In genomic region chr6:108570351-108571041, GRCm38 (mm10) we compare ENCODE assay signal across 8 mouse cellular contexts.
A peak's percentile ranks its signal among the peaks of the same experiment; 100 is the strongest.
DNase-seq lines count a peak whose midpoint lies in the region; ATAC-seq and TF ChIP-seq lines count a peak whose summit lies in the region.

No protein-coding gene starts in this region.

- peaks cover 9% of the 10 kb centered on the region for H3K4me1 ChIP-seq in cortical plate, adult 2 months (ENCODE audit: control insufficient read depth, insufficient read depth, low read length)
- peaks cover 11% of the 10 kb centered on the region for H3K4me1 ChIP-seq in heart, adult 2 months (ENCODE audit: control insufficient read depth, insufficient read depth, low read length)
- peaks cover 22% of the 10 kb centered on the region for H3K4me1 ChIP-seq in lung, embryonic 16.5 days (replicated peaks; ENCODE audit: control insufficient read depth, insufficient read depth, low read length)
- H3K4me1 ChIP-seq in olfactory bulb, adult 2 months (ENCODE audit: control insufficient read depth, insufficient read depth, low read length) = peaks cover 13% of the 10 kb centered on the region

- H3K4me3 ChIP-seq in layer of hippocampus, adult 2 months = peak overlapping the region; percentile 50
- peak overlapping the region; percentile 16; the same call in 1 of the 2 replicates for H3K4me3 ChIP-seq in cortical plate, adult 2 months (ENCODE audit: insufficient read depth, low read length)
- peak overlapping the region; percentile 47 for H3K4me3 ChIP-seq in heart, adult 2 months
- H3K4me3 ChIP-seq in lung, embryonic 16.5 days (ENCODE audit: low read length) = peak overlapping the region; percentile 50
- H3K4me3 ChIP-seq in olfactory bulb, adult 2 months (ENCODE audit: insufficient read depth, low read depth, low read length) = peak overlapping the region; percentile 40

- H3K36me3 ChIP-seq in heart, adult 2 months (ENCODE audit: control insufficient read depth, insufficient read depth, low read length) = no peaks in the 10 kb centered on the region
- H3K36me3 ChIP-seq in lung, embryonic 16.5 days (ENCODE audit: control insufficient read depth, insufficient read depth, low read length) = no peaks in the 10 kb centered on the region

- no peaks in the 10 kb centered on the region for H3K79me2 ChIP-seq in heart, adult 2 months (replicated peaks; ENCODE audit: control insufficient read depth, insufficient read depth, low read length)

- TF ChIP-seq CTCF in layer of hippocampus, adult 2 months (conservative IDR thresholded peaks at IDR 0.05) = no peak
- no peak for TF ChIP-seq CTCF in cortical plate, adult 2 months (IDR thresholded peaks at IDR 0.05; ENCODE audit: extremely low read depth, insufficient read depth, low read length)
- TF ChIP-seq CTCF in heart, adult 2 months (IDR thresholded peaks at IDR 0.05) = no peak
- TF ChIP-seq CTCF in olfactory bulb, adult 2 months (IDR thresholded peaks at IDR 0.05; ENCODE audit: insufficient read depth, low read depth, low read length) = no peak

- H3K4me2 ChIP-seq in lung, embryonic 16.5 days (ENCODE audit: low read depth, low read length) = peak overlapping the region; percentile 69

- intact Hi-C loops in heart, adult 2 months (cut with DNase I) = loop anchor here (1.0 to 5.0 kb wide), 5 partner anchors 38 to 143 kb away; partner anchors contain the start of gene Bhlhe40

- ATAC-seq in lung, embryonic 16.5 days (ENCODE audit: low read depth) = peak; percentile 40

- peak overlapping the region; percentile 60 for H3K9ac ChIP-seq in heart, adult 2 months (ENCODE audit: low read depth, low read length)
- H3K9ac ChIP-seq in lung, embryonic 16.5 days (ENCODE audit: low read length) = peak overlapping the region; percentile 58

- WGBS in heart, adult 2 months = 34% methylated on average over 11 of the region's 11 CpGs
- 27% methylated on average over 11 of the region's 11 CpGs for WGBS in lung, embryonic 16.5 days
- WGBS in olfactory bulb, adult 2 months = 45% methylated on average over 11 of the region's 11 CpGs

- TF ChIP-seq POLR2A in cortical plate, adult 2 months (IDR thresholded peaks at IDR 0.05; ENCODE audit: extremely low read depth, insufficient read depth, low read length) = no peak
- peak; percentile 26; the same call in 1 of the 2 replicates for TF ChIP-seq POLR2A in heart, adult 2 months (IDR thresholded peaks at IDR 0.05; ENCODE audit: insufficient read depth, low read depth, low read length)
- no peak for TF ChIP-seq POLR2A in olfactory bulb, adult 2 months (IDR thresholded peaks at IDR 0.05; ENCODE audit: insufficient read depth, low read depth, low read length)

- DNase-seq in layer of hippocampus, adult 2 months (ENCODE audit: low spot score in 2 of 2) = no peak
- DNase-seq in layer of hippocampus, adult 9-11 months = no peak
- DNase-seq in heart, adult 2 months = peak; percentile 66 to 81
- peak; percentile 70 for DNase-seq in kidney, adult 18-20 months
- no peak for DNase-seq in layer of hippocampus, postnatal 14 days (ENCODE audit: low spot score in 2 of 2)

- H3K27ac ChIP-seq in layer of hippocampus, adult 2 months = peak overlapping the region; percentile 73
- H3K27ac ChIP-seq in cortical plate, adult 2 months (ENCODE audit: insufficient read depth, low read length) = peak overlapping the region; percentile 20; the same call in 1 of the 2 replicates
- peak overlapping the region; percentile 86 for H3K27ac ChIP-seq in heart, adult 2 months
- peak overlapping the region; percentile 88 for H3K27ac ChIP-seq in lung, embryonic 16.5 days (ENCODE audit: low read length)
- peak overlapping the region; percentile 32 for H3K27ac ChIP-seq in olfactory bulb, adult 2 months (ENCODE audit: insufficient read depth, low read depth, low read length)

- no peaks in the 10 kb centered on the region for H3K27me3 ChIP-seq in heart, adult 2 months (ENCODE audit: control insufficient read depth, insufficient read depth, low read length)
- H3K27me3 ChIP-seq in lung, embryonic 16.5 days (ENCODE audit: control insufficient read depth, insufficient read depth, low read depth, low read length) = no peaks in the 10 kb centered on the region

- H3K9me3 ChIP-seq in lung, embryonic 16.5 days (ENCODE audit: control insufficient read depth, low read length) = no peaks in the 10 kb centered on the region

- TF ChIP-seq EP300 in heart, adult 2 months (IDR thresholded peaks at IDR 0.05; ENCODE audit: insufficient read depth, low read depth, low read length) = peak; percentile 84; the same call in 1 of the 2 replicates

Comparison
In these comparisons a context has a peak if more than half of its experiments do, and no peak if none do; other contexts are left out.
1. DNase-seq: peak in heart, adult 2 months (2 of 2) and kidney, adult 18-20 months (single experiment); none in layer of hippocampus, adult 2 months (0 of 2), layer of hippocampus, adult 9-11 months (single experiment) and layer of hippocampus, postnatal 14 days (0 of 2).
2. H3K27ac ChIP-seq: peak in every context shown above with its lines; median percentile 88 in lung, embryonic 16.5 days; 86 in heart, adult 2 months; 73 in layer of hippocampus, adult 2 months; 32 in olfactory bulb, adult 2 months; 20 in cortical plate, adult 2 months.
3. Peak in every context shown above with its lines, with median percentiles within 50 percentile points of each other: H3K4me3 ChIP-seq.